Mouse (Mus musculus) monocyte, adult 2 months (primary cell): Measurements from ENCODE around the gene Folr2.

ENCODE experiments used
- DNase-seq, 2 experiments: peaks; one replicate each; pipeline ENCODE4 v3.0.0; 2022; ENCODE audit warnings: low spot score in 2 of 2, low read depth in 1 of 2

The Folr2 gene

GRCm38 (mm10) chr7:101867482-101867881 is 10.5 kb upstream of the Folr2 start:
- no peak for DNase-seq

GRCm38 (mm10) chr7:101866491-101867265 is 9.7 kb upstream of the Folr2 start:
- no peak for DNase-seq

GRCm38 (mm10) chr7:101863415-101863814 is 6.4 kb upstream of the Folr2 start, which contains the start of gene Anapc15:
Gene Anapc15 (plus strand): TSS chr7:101863715.
- no peak for DNase-seq

- no peak for DNase-seq
Observed at GRCm38 (mm10) chr7:101862291-101862690, 5.3 kb upstream of the Folr2 start.

GRCm38 (mm10) chr7:101860978-101861377 is 4.0 kb upstream of the Folr2 start:
- DNase-seq, result no peak

- DNase-seq, result peak in 1 of 2 experiments; percentile 37
Observed at GRCm38 (mm10) chr7:101858362-101858761, 1.4 kb upstream of the Folr2 start.

GRCm38 (mm10) chr7:101853816-101854215 is 3.2 kb downstream of the Folr2 start:
- no peak for DNase-seq

GRCm38 (mm10) chr7:101852846-101853245 is 4.1 kb downstream of the Folr2 start:
- DNase-seq, result no peak

GRCm38 (mm10) chr7:101851689-101852088 is 5.3 kb downstream of the Folr2 start:
- DNase-seq, result no peak

- DNase-seq, result no peak
Observed at GRCm38 (mm10) chr7:101847934-101848333, 9.1 kb downstream of the Folr2 start.

GRCm38 (mm10) chr7:101844186-101844585 is 12.8 kb downstream of the Folr2 start:
- no peak for DNase-seq

GRCm38 (mm10) chr7:101837606-101838471 is 19.2 kb downstream of the Folr2 start, which contains the start of gene Inppl1:
Gene Inppl1 (minus strand): TSS chr7:101838229.
- peak in 1 of 2 experiments; percentile 28 for DNase-seq

- DNase-seq, result no peak
Observed at GRCm38 (mm10) chr7:101837154-101837605, 19.8 kb downstream of the Folr2 start.

GRCm38 (mm10) chr7:101836271-101837153 is 20.5 kb downstream of the Folr2 start:
- DNase-seq, result peak in 1 of 2 experiments; percentile 27

- no peak for DNase-seq
Observed at GRCm38 (mm10) chr7:101835457-101836109, 21.4 kb downstream of the Folr2 start.

- no peak for DNase-seq
Observed at GRCm38 (mm10) chr7:101834903-101835302, 22.1 kb downstream of the Folr2 start.

- DNase-seq, result no peak
Observed at GRCm38 (mm10) chr7:101833916-101834584, 22.9 kb downstream of the Folr2 start.

GRCm38 (mm10) chr7:101833352-101833751 is 23.6 kb downstream of the Folr2 start:
- no peak for DNase-seq

GRCm38 (mm10) chr7:101832372-101832771 is 24.6 kb downstream of the Folr2 start:
- DNase-seq, result no peak

- DNase-seq, result no peak
Observed at GRCm38 (mm10) chr7:101831437-101831836, 25.6 kb downstream of the Folr2 start.
